Mouse (Mus musculus): Measurements from ENCODE around the gene Layn.

GRCm38 (mm10) chr9:51093697-51094096, 16.8 kb upstream of the Layn start:
- TF ChIP-seq CTCF (IDR thresholded peaks at IDR 0.05) (no peak), EP300 (IDR thresholded peaks at IDR 0.05) (no peak)

Data from lung, postnatal 0 days (tissue).